Mouse (Mus musculus) embryonic fibroblast, embryonic 13.5 days (primary cell): ENCODE measurements around the gene Hcn1.

Experiments
- CTCF ChIP-seq: IDR thresholded peaks from 2 replicates; pipeline ENCODE4 v1.5.1; 2011; ENCODE audit warnings: mild to moderate bottlenecking, control low read depth, low read length, moderate library complexity, borderline replicate concordance; ENCODE audit not compliant: insufficient read depth
- POLR2A ChIP-seq: IDR thresholded peaks from 2 replicates; pipeline ENCODE4 v1.6.1; 2011; ENCODE audit warnings: low read depth, mild to moderate bottlenecking, control low read depth, low read length, moderate library complexity

DNA sequence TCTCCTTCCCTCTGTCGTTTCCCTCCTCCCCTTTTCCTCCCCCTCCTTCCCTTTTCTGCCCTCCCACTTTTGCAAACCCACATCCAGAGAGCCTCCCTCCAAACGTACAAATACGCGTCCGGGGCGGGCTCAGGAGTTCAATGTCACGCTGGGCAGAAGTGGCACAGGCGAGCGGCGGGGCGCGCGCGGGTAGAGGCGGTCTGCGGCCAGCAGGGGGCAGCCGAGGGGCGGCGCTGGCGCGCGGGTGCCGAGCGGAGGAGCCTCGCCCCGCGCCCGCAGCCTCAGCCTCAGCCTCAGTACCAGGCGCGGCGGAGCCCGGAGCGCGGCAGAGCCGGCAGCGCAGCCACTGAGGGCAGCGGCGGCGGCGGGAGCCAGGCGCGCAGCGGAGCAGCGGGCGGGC is at the start of gene Hcn1:
- TF ChIP-seq CTCF (no peak), POLR2A (no peak)
